Mouse (Mus musculus) stomach, postnatal 0 days (tissue): ENCODE measurements around the gene Wfdc1. TPM values are rescaled to one million over a fixed set of nuclear protein-coding genes. Genes with fewer than 3 reads are reported as not detected.

Experiments used
- ATAC-seq: fragments of 200-750 bp; cut with Nextera tagmentation; 2 replicates; pipeline ENCODE4 v1.8.0; 2017; ENCODE audit not compliant: low FRiP score, low TSS enrichment
- DNase-seq: peaks from one replicate; pipeline ENCODE4 v3.0.0-alpha.2; 2016; ENCODE audit warnings: low spot score
- H3K27ac ChIP-seq: fragments of 300-500 bp; sonication (generic); replicated peaks from 2 replicates; pipeline ENCODE4 v1.5.1; 2014; ENCODE audit warnings: mild to moderate bottlenecking, control low read depth
- H3K27me3 ChIP-seq: fragments of 300-500 bp; sonication (generic); 2 replicates; pipeline ENCODE4 v1.6.1; 2014; ENCODE audit warnings: low read length; ENCODE audit not compliant: control insufficient read depth, insufficient read depth
- H3K36me3 ChIP-seq: fragments of 300-500 bp; sonication (generic); 2 replicates; pipeline ENCODE4 v1.6.1; 2014; ENCODE audit warnings: low read length, mixed read lengths; ENCODE audit not compliant: control insufficient read depth, insufficient read depth
- H3K4me1 ChIP-seq: fragments of 300-500 bp; sonication (generic); replicated peaks from 2 replicates; pipeline ENCODE4 v1.6.1; 2014; ENCODE audit warnings: antibody characterized with exemption; ENCODE audit not compliant: control insufficient read depth, insufficient read depth
- H3K4me2 ChIP-seq: fragments of 300-500 bp; sonication (generic); replicated peaks from 2 replicates; pipeline ENCODE4 v1.6.1; 2014; ENCODE audit warnings: low read depth, mild to moderate bottlenecking, control low read depth, moderate library complexity
- H3K4me3 ChIP-seq: fragments of 300-500 bp; sonication (generic); 2 replicates; pipeline ENCODE4 v1.5.1; 2014; ENCODE audit warnings: low read depth, low read length, control low read depth
- H3K9ac ChIP-seq: fragments of 300-500 bp; sonication (generic); 2 replicates; pipeline ENCODE4 v1.6.1; 2014; ENCODE audit warnings: mild to moderate bottlenecking, low read length, control low read depth, mixed read lengths
- H3K9me3 ChIP-seq: fragments of 300-500 bp; sonication (generic); 2 replicates; pipeline ENCODE4 v1.6.1; 2016; ENCODE audit warnings: low read length; ENCODE audit not compliant: control insufficient read depth
- CTCF ChIP-seq: IDR thresholded peaks from 2 replicates; pipeline ENCODE4 v1.5.1; 2016; ENCODE audit warnings: antibody characterized with exemption, low read depth, mild to moderate bottlenecking, moderate library complexity
- EP300 ChIP-seq: optimal IDR thresholded peaks from 2 replicates; pipeline ENCODE3; 2016; ENCODE audit warnings: antibody characterized with exemption
- WGBS: fragments of 180-500 bp; shearing (Covaris S2); extraction: QIAGEN DNeasy Blood & Tissue Kit; methylation state at CpG from one replicate; pipeline ENCODE4 v1.1.7; 2014; 5-methylcytosine and 5-hydroxymethylcytosine counted together
- polyA plus RNA-seq: library from polyadenylated mRNA; unstranded; fragments of >200 nt; fragmentation: Nextera tagmentation; extraction: Ambion mirVana; gene quantifications from 2 replicates; pipeline ENCODE4 v1.2.1, GENCODE M21; 2015

The Wfdc1 gene
- polyA plus RNA-seq, 1 experiment from 2014 or later = 58.0 TPM

DNA sequence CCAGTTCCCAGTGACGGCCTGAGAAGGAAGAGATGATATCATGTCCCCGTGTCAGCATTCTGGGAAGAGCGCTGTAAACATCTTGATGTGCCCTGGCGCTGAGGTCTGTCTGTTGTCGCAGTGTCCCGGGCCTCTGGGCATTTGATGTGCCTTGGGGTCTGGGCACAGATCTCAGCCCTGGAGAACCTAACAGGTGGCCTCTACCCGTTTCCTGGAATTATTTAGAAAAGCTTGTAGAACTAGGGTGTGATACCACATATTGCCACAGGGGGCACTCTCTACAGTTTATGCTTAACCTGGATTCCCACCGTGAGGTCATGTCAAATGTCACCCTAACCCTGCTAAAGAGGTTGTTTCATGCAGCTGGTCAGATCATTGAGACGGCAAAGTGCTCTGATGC, 51.6 kb downstream of the Wfdc1 start:
- WGBS = 62% methylated on average over 9 of the region's 9 CpGs
- H3K4me1 ChIP-seq = peaks cover 3% of the 10 kb centered on the region; the same call in 1 of the 2 replicates
- H3K27ac ChIP-seq = 0 out of 2 replicates have a peak overlapping the region, but pooled peaks have one; percentile 40
- H3K4me3 ChIP-seq = no peak overlapping the region
- H3K4me2 ChIP-seq = no peak overlapping the region
- H3K27me3 ChIP-seq = no peaks in the 10 kb centered on the region
- TF ChIP-seq CTCF = peak; percentile 76
- no peak for TF ChIP-seq EP300
- DNase-seq (peak; percentile 38), ATAC-seq (no peak)
- H3K36me3 ChIP-seq = no peaks in the 10 kb centered on the region
- H3K9ac ChIP-seq = no peak overlapping the region
- no peaks in the 10 kb centered on the region for H3K9me3 ChIP-seq

GRCm38 (mm10) chr8:119719011-119719501, 52.9 kb downstream of the Wfdc1 start:
- H3K9ac ChIP-seq = no peak overlapping the region
- H3K4me1 ChIP-seq = peaks cover 3% of the 10 kb centered on the region; the same call in 1 of the 2 replicates
- ATAC-seq = no peak
- no peak for TF ChIP-seq CTCF
- no peak for TF ChIP-seq EP300
- WGBS = 73% methylated on average over 12 of the region's 12 CpGs
- DNase-seq = no peak
- no peaks in the 10 kb centered on the region for H3K27me3 ChIP-seq
- no peak overlapping the region for H3K27ac ChIP-seq
- no peaks in the 10 kb centered on the region for H3K36me3 ChIP-seq
- no peaks in the 10 kb centered on the region for H3K9me3 ChIP-seq
- no peak overlapping the region for H3K4me3 ChIP-seq
- no peak overlapping the region for H3K4me2 ChIP-seq

DNA sequence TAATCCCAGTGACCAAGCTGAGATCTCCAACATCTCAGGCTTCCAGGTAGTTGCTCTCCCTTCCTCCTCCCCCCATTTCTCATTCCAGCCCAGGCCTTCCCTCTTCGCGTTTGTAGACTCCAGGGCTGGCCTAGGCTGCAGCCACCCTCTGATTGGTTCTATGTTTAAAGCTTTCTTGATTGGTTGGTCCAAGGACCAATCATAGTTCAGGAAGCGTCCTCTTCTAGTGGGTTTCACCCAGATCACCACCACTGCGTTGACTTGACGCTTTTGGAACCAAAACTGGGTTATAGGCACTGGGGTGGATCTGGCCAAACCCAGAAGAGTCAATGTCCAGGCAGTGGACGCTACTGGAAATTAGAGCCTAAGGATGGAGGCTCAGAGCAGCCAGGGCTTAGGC, 56.2 kb downstream of the Wfdc1 start:
- H3K36me3 ChIP-seq = no peaks in the 10 kb centered on the region
- H3K4me1 ChIP-seq = no peaks in the 10 kb centered on the region
- no peak overlapping the region for H3K4me2 ChIP-seq
- DNase-seq (no peak), ATAC-seq (no peak)
- H3K9me3 ChIP-seq = no peaks in the 10 kb centered on the region
- H3K4me3 ChIP-seq = no peak overlapping the region
- 58% methylated on average over 6 of the region's 6 CpGs for WGBS
- TF ChIP-seq EP300 = no peak
- TF ChIP-seq CTCF = no peak
- H3K27ac ChIP-seq = no peak overlapping the region
- no peak overlapping the region for H3K9ac ChIP-seq
- no peaks in the 10 kb centered on the region for H3K27me3 ChIP-seq

GRCm38 (mm10) chr8:119723676-119724075, 57.5 kb downstream of the Wfdc1 start:
- no peak overlapping the region for H3K27ac ChIP-seq
- TF ChIP-seq EP300 (no peak), CTCF (no peak)
- ATAC-seq (no peak), DNase-seq (no peak)
- no peaks in the 10 kb centered on the region for H3K4me1 ChIP-seq
- WGBS = 48% methylated on average over 4 of the region's 4 CpGs
- H3K9me3 ChIP-seq = no peaks in the 10 kb centered on the region
- H3K4me3 ChIP-seq = no peak overlapping the region
- H3K27me3 ChIP-seq = no peaks in the 10 kb centered on the region
- no peak overlapping the region for H3K9ac ChIP-seq
- no peaks in the 10 kb centered on the region for H3K36me3 ChIP-seq
- H3K4me2 ChIP-seq = no peak overlapping the region

- ATAC-seq = no peak
- Histone ChIP-seq H3K27me3 (no peaks in the 10 kb centered on the region), H3K9ac (no peak overlapping the region), H3K4me2 (no peak overlapping the region), H3K36me3 (no peaks in the 10 kb centered on the region), H3K4me1 (no peaks in the 10 kb centered on the region), H3K27ac (no peak overlapping the region), H3K4me3 (no peak overlapping the region), H3K9me3 (no peaks in the 10 kb centered on the region)
- DNase-seq = no peak
- TF ChIP-seq EP300 (no peak), CTCF (no peak)
- 78% methylated on average over 6 of the region's 6 CpGs for WGBS
Observed at GRCm38 (mm10) chr8:119724596-119724995, 58.4 kb downstream of the Wfdc1 start.

DNA sequence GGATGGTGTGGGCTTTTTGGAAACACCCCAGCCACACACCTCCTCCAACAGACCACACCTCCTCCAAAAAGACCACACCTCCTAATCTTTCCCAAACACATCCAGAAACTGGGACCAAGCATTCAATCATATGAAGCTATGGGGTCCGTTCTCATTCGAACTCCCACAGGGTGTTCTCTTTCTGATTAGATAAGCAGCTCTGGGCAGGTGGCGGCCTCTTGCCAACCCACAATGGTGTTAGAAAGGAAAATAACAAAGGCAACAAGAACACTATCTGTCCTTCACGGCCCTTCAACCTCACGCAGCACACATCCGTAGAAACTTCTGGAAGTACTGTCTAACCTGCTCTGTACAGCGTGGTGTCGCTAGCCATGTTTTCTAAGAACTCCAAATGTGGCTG, 60.9 kb downstream of the Wfdc1 start:
- H3K4me1 ChIP-seq = no peaks in the 10 kb centered on the region
- no peaks in the 10 kb centered on the region for H3K36me3 ChIP-seq
- DNase-seq (no peak), ATAC-seq (no peak)
- H3K9me3 ChIP-seq = no peaks in the 10 kb centered on the region
- no peak overlapping the region for H3K27ac ChIP-seq
- 70% methylated on average over 8 of the region's 8 CpGs for WGBS
- no peaks in the 10 kb centered on the region for H3K27me3 ChIP-seq
- H3K4me3 ChIP-seq = no peak overlapping the region
- TF ChIP-seq EP300 (no peak), CTCF (no peak)
- no peak overlapping the region for H3K9ac ChIP-seq
- no peak overlapping the region for H3K4me2 ChIP-seq
